Mouse (Mus musculus) neural tube, embryonic 15.5 days (tissue): ENCODE data around the gene Nrde2. TPM values are rescaled to one million over a fixed set of nuclear protein-coding genes. Genes with fewer than 3 reads are reported as not detected.
A peak's percentile ranks its signal among the peaks of the same experiment; 100 is the strongest.
"Not testable (repeated sequence)": the region's sequence is repeated elsewhere in the genome, so short reads cannot be mapped to it uniquely, and the experiment has no call there.

Experiments
- ATAC-seq: fragments of 200-750 bp; cut with Nextera tagmentation; 2 replicates; pipeline ENCODE4 v1.8.0; 2017; ENCODE audit warnings: mild to moderate bottlenecking, moderate TSS enrichment, moderate library complexity; ENCODE audit not compliant: low FRiP score
- H3K27ac ChIP-seq: fragments of 300-500 bp; sonication (generic); replicated peaks from 2 replicates; pipeline ENCODE4 v1.5.1; 2015; ENCODE audit warnings: mild to moderate bottlenecking, inconsistent platforms
- H3K27me3 ChIP-seq: fragments of 300-500 bp; sonication (generic); replicated peaks from 2 replicates; pipeline ENCODE4 v1.6.1; 2015; ENCODE audit warnings: inconsistent platforms
- H3K36me3 ChIP-seq: fragments of 300-500 bp; sonication (generic); 2 replicates; pipeline ENCODE4 v1.6.1; 2015; ENCODE audit warnings: inconsistent platforms
- H3K4me1 ChIP-seq: fragments of 300-500 bp; sonication (generic); 2 replicates; pipeline ENCODE4 v1.6.1; 2015; ENCODE audit warnings: inconsistent platforms
- H3K4me2 ChIP-seq: fragments of 300-500 bp; sonication (generic); 2 replicates; pipeline ENCODE4 v1.6.1; 2015; ENCODE audit warnings: inconsistent platforms, mild to moderate bottlenecking, moderate library complexity
- H3K4me3 ChIP-seq: fragments of 300-500 bp; sonication (generic); replicated peaks from 2 replicates; pipeline ENCODE4 v1.5.1; 2015; ENCODE audit warnings: mild to moderate bottlenecking, inconsistent platforms
- H3K9ac ChIP-seq: fragments of 300-500 bp; sonication (generic); replicated peaks from 2 replicates; pipeline ENCODE4 v1.6.1; 2015; ENCODE audit warnings: mild to moderate bottlenecking, inconsistent platforms
- H3K9me3 ChIP-seq: fragments of 300-500 bp; sonication (generic); replicated peaks from 2 replicates; pipeline ENCODE4 v1.6.1; 2016; ENCODE audit warnings: inconsistent platforms
- WGBS: fragments of 180-500 bp; shearing (Covaris S2); methylation state at CpG from one replicate; pipeline ENCODE4 v1.1.7; 2015; ENCODE audit warnings: mixed read lengths; 5-methylcytosine and 5-hydroxymethylcytosine counted together
- polyA plus RNA-seq: library from polyadenylated mRNA; unstranded; fragments of >200 nt; fragmentation: Nextera tagmentation; extraction: Ambion mirVana; gene quantifications from 2 replicates; pipeline ENCODE4 v1.2.1, GENCODE M21; 2015

Gene Nrde2
- polyA plus RNA-seq, 1 experiment from 2014 or later = 10.4 TPM

GRCm38 (mm10) chr12:100194181-100194580 is 34.7 kb upstream of the Nrde2 start:
- no peak for ATAC-seq
- no peak overlapping the region for H3K9ac ChIP-seq
- no peaks in the 10 kb centered on the region for H3K36me3 ChIP-seq
- H3K4me3 ChIP-seq = no peak overlapping the region
- WGBS = 81% methylated on average over 1 of the region's 1 CpGs
- H3K27ac ChIP-seq = no peak overlapping the region
- H3K4me1 ChIP-seq = peaks cover 5% of the 10 kb centered on the region; the same call in 1 of the 2 replicates
- no peaks in the 10 kb centered on the region for H3K27me3 ChIP-seq
- H3K9me3 ChIP-seq = no peaks in the 10 kb centered on the region
- no peak overlapping the region for H3K4me2 ChIP-seq

GRCm38 (mm10) chr12:100190802-100191201 is 31.3 kb upstream of the Nrde2 start:
- no peak for ATAC-seq
- no peak overlapping the region for H3K9ac ChIP-seq
- 93% methylated on average over 6 of the region's 6 CpGs for WGBS
- no peak overlapping the region for H3K4me2 ChIP-seq
- no peaks in the 10 kb centered on the region for H3K27me3 ChIP-seq
- no peak overlapping the region for H3K27ac ChIP-seq
- peaks cover 17% of the 10 kb centered on the region for H3K4me1 ChIP-seq
- H3K4me3 ChIP-seq = no peak overlapping the region
- no peaks in the 10 kb centered on the region for H3K36me3 ChIP-seq
- H3K9me3 ChIP-seq = no peaks in the 10 kb centered on the region

GRCm38 (mm10) chr12:100187756-100188430 is 28.4 kb upstream of the Nrde2 start:
- no peaks in the 10 kb centered on the region for H3K9me3 ChIP-seq
- no peaks in the 10 kb centered on the region for H3K36me3 ChIP-seq
- H3K4me1 ChIP-seq = peaks cover 21% of the 10 kb centered on the region
- ATAC-seq = peak; percentile 8; the same call in 1 of the 2 replicates
- H3K27ac ChIP-seq = peak overlapping the region; percentile 100
- H3K4me2 ChIP-seq = peak overlapping the region; percentile 86
- under 1% methylated on average over 29 of the region's 29 CpGs for WGBS
- H3K4me3 ChIP-seq = peak overlapping the region; percentile 57
- H3K9ac ChIP-seq = peak overlapping the region; percentile 72
- no peaks in the 10 kb centered on the region for H3K27me3 ChIP-seq

- H3K27ac ChIP-seq = peak overlapping the region; percentile 100
- under 1% methylated on average over 52 of the region's 52 CpGs for WGBS
- ATAC-seq = peak; percentile 98
- H3K4me2 ChIP-seq = peak overlapping the region; percentile 86
- no peaks in the 10 kb centered on the region for H3K9me3 ChIP-seq
- no peaks in the 10 kb centered on the region for H3K27me3 ChIP-seq
- no peaks in the 10 kb centered on the region for H3K36me3 ChIP-seq
- H3K9ac ChIP-seq = peak overlapping the region; percentile 81
- H3K4me1 ChIP-seq = peaks cover 21% of the 10 kb centered on the region
- peak overlapping the region; percentile 57 for H3K4me3 ChIP-seq
Observed at GRCm38 (mm10) chr12:100187013-100187755, 27.7 kb upstream of the Nrde2 start.

GRCm38 (mm10) chr12:100186376-100186775 is 26.9 kb upstream of the Nrde2 start:
- no peaks in the 10 kb centered on the region for H3K9me3 ChIP-seq
- H3K4me3 ChIP-seq = peak overlapping the region; percentile 57
- no peak for ATAC-seq
- no peaks in the 10 kb centered on the region for H3K36me3 ChIP-seq
- H3K9ac ChIP-seq = peak overlapping the region; percentile 81
- peaks cover 21% of the 10 kb centered on the region for H3K4me1 ChIP-seq
- peak overlapping the region; percentile 100 for H3K27ac ChIP-seq
- H3K4me2 ChIP-seq = peak overlapping the region; percentile 86
- 4% methylated on average over 6 of the region's 6 CpGs for WGBS
- no peaks in the 10 kb centered on the region for H3K27me3 ChIP-seq

GRCm38 (mm10) chr12:100185897-100186296 is 26.4 kb upstream of the Nrde2 start:
- H3K4me3 ChIP-seq = no peak overlapping the region; the same call in 1 of the 2 replicates
- no peaks in the 10 kb centered on the region for H3K27me3 ChIP-seq
- no peaks in the 10 kb centered on the region for H3K9me3 ChIP-seq
- H3K36me3 ChIP-seq = no peaks in the 10 kb centered on the region
- peak overlapping the region; percentile 86 for H3K4me2 ChIP-seq
- WGBS = 58% methylated on average over 7 of the region's 7 CpGs
- H3K4me1 ChIP-seq = peaks cover 21% of the 10 kb centered on the region
- H3K27ac ChIP-seq = peak overlapping the region; percentile 100
- H3K9ac ChIP-seq = peak overlapping the region; percentile 32; the same call in 1 of the 2 replicates
- no peak for ATAC-seq

DNA sequence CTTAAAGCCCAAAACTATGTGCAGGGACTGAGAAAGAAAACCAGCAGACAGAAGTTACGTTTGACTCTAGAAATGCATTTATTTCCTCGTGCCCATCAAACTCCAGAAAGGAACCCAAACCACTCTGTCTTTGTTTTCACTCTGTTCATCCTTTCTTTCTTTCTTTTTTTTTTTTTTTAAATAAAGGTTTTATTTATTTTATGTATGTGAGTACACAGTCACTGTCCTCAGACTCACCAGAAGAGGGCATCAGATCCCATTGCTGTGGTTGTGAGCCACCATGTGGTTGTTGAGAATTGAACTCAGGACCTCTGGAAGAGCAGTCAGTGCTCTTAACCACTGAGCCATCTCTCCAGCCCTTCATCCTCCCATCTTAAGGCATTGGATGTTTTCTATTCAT is 25.5 kb upstream of the Nrde2 start:
- WGBS = 93% methylated on average over 2 of the region's 2 CpGs
- not testable (repeated sequence) for H3K4me2 ChIP-seq, H3K9me3 ChIP-seq, H3K27ac ChIP-seq, H3K36me3 ChIP-seq, ATAC-seq, H3K27me3 ChIP-seq, H3K9ac ChIP-seq, H3K4me3 ChIP-seq
- peaks cover 21% of the 10 kb centered on the region for H3K4me1 ChIP-seq

- Histone ChIP-seq H3K4me2 (no peak overlapping the region), H3K36me3 (no peaks in the 10 kb centered on the region), H3K4me1 (peaks cover 21% of the 10 kb centered on the region), H3K9me3 (no peaks in the 10 kb centered on the region), H3K27me3 (no peaks in the 10 kb centered on the region), H3K4me3 (no peak overlapping the region), H3K9ac (no peak overlapping the region), H3K27ac (no peak overlapping the region)
- WGBS = 72% methylated on average over 5 of the region's 5 CpGs
- ATAC-seq = no peak
Observed at GRCm38 (mm10) chr12:100183970-100184369, 24.5 kb upstream of the Nrde2 start.

DNA sequence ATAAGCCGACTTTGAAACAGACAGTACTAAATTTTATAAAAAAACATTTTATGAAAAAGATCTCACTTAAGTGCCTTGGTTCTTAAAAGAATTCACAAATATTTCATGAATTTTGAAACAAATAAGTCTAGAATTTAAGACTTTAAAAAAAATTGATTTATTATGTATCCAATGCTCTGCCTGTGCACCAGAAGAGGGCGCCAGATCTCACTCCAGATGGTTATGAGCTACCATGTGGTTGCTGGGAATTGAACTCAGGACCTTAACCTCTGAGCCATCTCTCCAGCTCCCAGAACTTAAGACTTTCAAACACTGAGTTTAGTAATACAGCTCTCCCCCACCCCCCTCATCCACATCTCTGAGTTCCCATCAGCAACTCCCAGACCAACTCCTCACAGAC is 23.2 kb upstream of the Nrde2 start:
- H3K27ac ChIP-seq = no peak overlapping the region
- no peaks in the 10 kb centered on the region for H3K9me3 ChIP-seq
- no peak for ATAC-seq
- H3K4me2 ChIP-seq = no peak overlapping the region
- 93% methylated on average over 2 of the region's 2 CpGs for WGBS
- no peak overlapping the region for H3K4me3 ChIP-seq
- H3K27me3 ChIP-seq = no peaks in the 10 kb centered on the region
- no peaks in the 10 kb centered on the region for H3K36me3 ChIP-seq
- H3K9ac ChIP-seq = no peak overlapping the region
- H3K4me1 ChIP-seq = peaks cover 11% of the 10 kb centered on the region

DNA sequence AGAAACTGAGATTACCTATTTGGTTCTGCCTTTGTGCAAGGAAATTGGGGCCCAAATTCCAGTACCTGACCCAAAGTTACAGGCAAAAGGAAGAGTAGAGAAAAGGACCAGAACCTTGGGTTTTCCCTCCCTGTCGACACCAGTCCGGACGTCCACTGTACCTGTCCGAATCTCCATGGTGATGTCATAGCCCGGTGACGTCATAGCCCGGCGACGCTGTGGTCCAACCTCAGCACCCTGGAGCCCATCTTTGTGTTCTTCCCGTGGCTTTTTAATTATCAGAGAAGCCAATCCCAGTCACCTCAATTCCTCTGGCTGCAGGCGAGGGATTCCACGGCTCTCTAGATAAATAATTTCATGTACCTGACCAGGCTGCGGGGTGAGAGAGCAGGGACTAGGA is 21.3 kb upstream of the Nrde2 start:
- no peak for ATAC-seq
- no peak overlapping the region for H3K4me3 ChIP-seq
- no peaks in the 10 kb centered on the region for H3K9me3 ChIP-seq
- no peak overlapping the region for H3K4me2 ChIP-seq
- WGBS = 89% methylated on average over 13 of the region's 13 CpGs
- no peaks in the 10 kb centered on the region for H3K27me3 ChIP-seq
- H3K4me1 ChIP-seq = peaks cover 22% of the 10 kb centered on the region
- H3K9ac ChIP-seq = no peak overlapping the region
- H3K36me3 ChIP-seq = no peaks in the 10 kb centered on the region
- H3K27ac ChIP-seq = no peak overlapping the region

DNA sequence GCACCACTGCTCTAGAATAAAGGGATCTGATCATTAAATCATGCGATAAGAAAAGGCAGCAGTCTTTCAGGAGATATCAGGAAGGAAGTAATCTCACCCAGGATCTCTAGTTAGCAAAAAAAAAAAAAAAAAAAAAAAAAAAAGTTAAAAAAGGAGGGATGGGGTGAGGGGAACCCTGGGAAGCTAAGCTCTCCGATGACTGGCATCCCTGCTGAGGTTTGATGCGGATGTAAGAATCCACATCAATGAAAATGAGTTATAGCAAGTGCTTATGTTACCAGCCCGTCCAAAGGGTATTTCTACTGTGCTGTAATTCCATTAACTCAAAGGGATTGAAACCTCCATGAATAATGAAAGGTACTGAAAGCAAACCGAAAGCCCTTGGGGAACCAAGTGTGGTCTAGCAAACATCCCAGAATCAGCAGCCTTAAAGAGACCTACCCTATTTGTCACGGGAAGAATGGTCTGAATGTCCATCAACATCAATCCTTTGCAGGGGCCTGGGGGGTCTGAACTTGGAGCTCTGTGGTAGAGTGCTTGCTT is 19.5 kb upstream of the Nrde2 start:
- Histone ChIP-seq H3K27me3 (no peaks in the 10 kb centered on the region), H3K4me2 (no peak overlapping the region), H3K9ac (no peak overlapping the region), H3K4me3 (no peak overlapping the region), H3K9me3 (no peaks in the 10 kb centered on the region), H3K36me3 (no peaks in the 10 kb centered on the region), H3K27ac (no peak overlapping the region), H3K4me1 (peaks cover 19% of the 10 kb centered on the region; the same call in 1 of the 2 replicates)
- 29% methylated on average over 6 of the region's 6 CpGs for WGBS
- ATAC-seq = no peak
